Comparison of ENCODE assay signal across 34 mouse cellular contexts in genomic region chr17:48036921-48037320, GRCm38 (mm10). TPM values are rescaled to one million over a fixed set of nuclear protein-coding genes. Genes with fewer than 3 reads are reported as not detected.
DNase-seq lines count a peak whose midpoint lies in the region; ATAC-seq and TF ChIP-seq lines count a peak whose summit lies in the region.
"Had no signal": no experiment of that assay in that cellular context is flagged by ENCODE, and none has a peak within 500 bp of the region (broad histone marks: within the 10 kb centered on the region; RNA-seq: fewer than 3 reads in every experiment).

No protein-coding gene starts in this region.

- H3K9me3 ChIP-seq in E14TG2a.4 (ENCODE audit: low read length), result peaks cover 4% of the 10 kb centered on the region; the same call in 1 of the 2 replicates
- no peaks in the 10 kb centered on the region for H3K9me3 ChIP-seq in heart, embryonic 11.5 days (replicated peaks; ENCODE audit: control insufficient read depth, low read length)
- H3K9me3 ChIP-seq: embryonic facial prominence, embryonic 13.5 days; hindbrain, embryonic 10.5 days; intestine, embryonic 15.5 days; midbrain, embryonic 13.5 days had no signal

- 0 out of 2 replicates have a peak overlapping the region, but pooled peaks have one; percentile 23 for H3K4me3 ChIP-seq in E14TG2a.4 (replicated peaks; ENCODE audit: low read length)
- no peak overlapping the region for H3K4me3 ChIP-seq in heart, embryonic 11.5 days (ENCODE audit: low read depth, low read length)
- H3K4me3 ChIP-seq: embryonic facial prominence, embryonic 13.5 days; hindbrain, embryonic 10.5 days; intestine, embryonic 15.5 days; midbrain, embryonic 13.5 days had no signal

- H3K27me3 ChIP-seq in E14TG2a.4 (ENCODE audit: insufficient read depth, low read length), result peaks cover 20% of the 10 kb centered on the region
- no peaks in the 10 kb centered on the region for H3K27me3 ChIP-seq in heart, embryonic 11.5 days (ENCODE audit: control insufficient read depth, insufficient read depth, low read length)
- H3K27me3 ChIP-seq: intestine, embryonic 15.5 days had no signal

- H3K27ac ChIP-seq in heart, embryonic 11.5 days (ENCODE audit: low read depth, low read length), result no peak overlapping the region
- H3K27ac ChIP-seq: embryonic facial prominence, embryonic 13.5 days; hindbrain, embryonic 10.5 days; intestine, embryonic 15.5 days; liver, embryonic 14.5 days; macrophage; midbrain, embryonic 13.5 days had no signal

- no peak overlapping the region for H3K9ac ChIP-seq in heart, embryonic 11.5 days (ENCODE audit: low read depth, low read length)
- H3K9ac ChIP-seq: embryonic facial prominence, embryonic 13.5 days; intestine, embryonic 15.5 days; liver, embryonic 14.5 days; midbrain, embryonic 13.5 days had no signal

- no peaks in the 10 kb centered on the region for H3K36me3 ChIP-seq in E14TG2a.4 (ENCODE audit: insufficient read depth, low read length)
- no peaks in the 10 kb centered on the region for H3K36me3 ChIP-seq in heart, embryonic 11.5 days (ENCODE audit: control insufficient read depth, insufficient read depth, low read length)
- H3K36me3 ChIP-seq: embryonic facial prominence, embryonic 13.5 days; hindbrain, embryonic 10.5 days; intestine, embryonic 15.5 days; midbrain, embryonic 13.5 days had no signal

- 51% methylated on average over 3 of the region's 3 CpGs for WGBS in heart, embryonic 11.5 days (ENCODE audit: insufficient replicate concordance)

- DNase-seq in ES-CJ7 (ENCODE audit: low read depth, low spot score), result peak; percentile 34
- DNase-seq in induced T-regulatory cell, adult 2 months (ENCODE audit: low read depth), result peak; percentile 45
- DNase-seq in thymus, postnatal 14 days, result peak; percentile 54
- no peak for DNase-seq in adrenal gland, postnatal 14 days
- no peak for DNase-seq in kidney, postnatal 4 days
- DNase-seq: adrenal gland, adult 8-10 months; B cell, adult 2 months; cerebellum, adult 9-10 months; embryo, embryonic 11 days; gastrocnemius, postnatal 25 days; heart, postnatal 14 days; kidney, adult 2 months; kidney, postnatal 36 days; layer of hippocampus, postnatal 36 days; liver; lung, adult 2 months; lung, postnatal 10 days had no signal

- no peak for TF ChIP-seq CTCF in E14TG2a.4 (conservative IDR thresholded peaks at IDR 0.05; ENCODE audit: low read length)

- H3K4me2 ChIP-seq in heart, embryonic 11.5 days, result no peak overlapping the region
- H3K4me2 ChIP-seq: embryonic facial prominence, embryonic 13.5 days; intestine, embryonic 15.5 days; midbrain, embryonic 13.5 days had no signal

- ATAC-seq in heart, embryonic 11.5 days (replicated peaks; ENCODE audit: insufficient number of reproducible peaks, low FRiP score, low TSS enrichment), result no peak
- ATAC-seq: hindbrain, embryonic 16.5 days; intestine, embryonic 15.5 days; midbrain, embryonic 13.5 days had no signal

- peaks cover 64% of the 10 kb centered on the region for H3K4me1 ChIP-seq in E14TG2a.4 (replicated peaks; ENCODE audit: low read depth, low read length)
- peaks cover 10% of the 10 kb centered on the region; the same call in 1 of the 2 replicates for H3K4me1 ChIP-seq in heart, embryonic 11.5 days (ENCODE audit: control insufficient read depth, insufficient read depth, low read length)

RNA-seq across cellular contexts. Expression of gene 1700122O11Rik, which starts 1.2 kb away (rescaled TPM):
- polyA plus RNA-seq in heart, embryonic 11.5 days (2014; fragmentation: Nextera tagmentation; extraction: Ambion mirVana), result not detected in 2 replicates
- not detected in 2 replicates for total RNA-seq in adrenal gland, postnatal 14 days (2021)
- total RNA-seq: gastrocnemius, postnatal 25 days; heart, adult 8-10 months; heart, postnatal 14 days; layer of hippocampus, postnatal 36 days; left cerebral cortex, postnatal 10 days; megakaryocyte-erythroid progenitor cell, adult 5-6 weeks had no signal
- polyA plus RNA-seq: embryonic facial prominence, embryonic 13.5 days; forebrain, embryonic 11.5 days; heart, embryonic 14.5 days; hindbrain, embryonic 10.5 days; hindbrain, embryonic 16.5 days; intestine, embryonic 15.5 days; kidney, adult 2 months; kidney, embryonic 16.5 days; limb, embryonic 11.5 days; liver, embryonic 14.5 days; lung, adult 2 months; macrophage; midbrain, embryonic 13.5 days; neural tube, embryonic 14.5 days had no signal

RNA-seq across cellular contexts. Expression of gene 1700067P10Rik, which starts 52.2 kb away (rescaled TPM):
- polyA plus RNA-seq in heart, embryonic 11.5 days (2014; fragmentation: Nextera tagmentation; extraction: Ambion mirVana), result not detected in 2 replicates
- total RNA-seq in adrenal gland, postnatal 14 days (2021), result not detected in 2 replicates
- total RNA-seq: adrenal gland, adult 8-10 months; gastrocnemius, postnatal 25 days; heart, adult 8-10 months; heart, postnatal 14 days; layer of hippocampus, postnatal 36 days; left cerebral cortex, postnatal 10 days; megakaryocyte-erythroid progenitor cell, adult 5-6 weeks had no signal
- polyA plus RNA-seq: embryonic facial prominence, embryonic 13.5 days; forebrain, embryonic 11.5 days; heart, embryonic 14.5 days; intestine, embryonic 15.5 days; kidney, adult 2 months; kidney, embryonic 16.5 days; limb, embryonic 11.5 days; liver, embryonic 14.5 days; lung, adult 2 months; macrophage; neural tube, embryonic 14.5 days had no signal

Comparison
In these comparisons a context has a peak if more than half of its experiments do, and no peak if none do; other contexts are left out.
1. DNase-seq: peak in ES-CJ7 (single experiment), induced T-regulatory cell, adult 2 months (single experiment) and thymus, postnatal 14 days (single experiment); none in adrenal gland, postnatal 14 days (single experiment) and kidney, postnatal 4 days (0 of 2).